21 mouse cellular contexts compared by ENCODE assay signal in the genomic region with DNA sequence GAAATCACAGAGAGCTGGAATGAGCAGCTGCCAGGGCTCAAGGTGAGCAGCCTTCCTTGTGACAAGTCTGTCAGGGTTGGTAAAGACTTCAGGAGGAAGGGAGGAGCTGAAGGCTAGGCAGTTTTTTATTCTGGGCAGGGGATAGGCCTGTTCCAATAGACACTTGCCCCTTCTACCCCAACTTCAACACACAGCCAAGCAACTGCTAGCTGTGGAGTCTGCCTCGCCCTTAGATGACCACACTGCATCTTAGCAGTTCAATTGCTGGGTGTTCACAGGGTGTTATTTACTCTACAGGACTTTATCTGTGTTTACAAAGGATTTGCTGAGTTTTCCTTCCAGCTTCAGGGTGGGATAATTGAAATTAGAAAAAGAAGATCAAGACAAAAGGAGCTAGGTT.
"Had no signal": no experiment of that assay in that cellular context is flagged by ENCODE, and none has a peak within 500 bp of the region (broad histone marks: within the 10 kb centered on the region; RNA-seq: fewer than 3 reads in every experiment).

No protein-coding gene starts in this region.

- DNase-seq: gastrocnemius, postnatal 14 days; gastrocnemius, postnatal 36 days; heart, adult 2 months; heart, postnatal 14 days; heart, postnatal 36 days; kidney, adult 18-20 months; kidney, adult 8-10 months; kidney, postnatal 10 days; kidney, postnatal 25 days; kidney, postnatal 4 days; left cerebral cortex, postnatal 4 days had no signal

- H3K27ac ChIP-seq: heart, adult 2 months; heart, embryonic 13.5 days; heart, embryonic 15.5 days; hindbrain, embryonic 13.5 days; hindbrain, embryonic 15.5 days; hindbrain, postnatal 0 days; layer of hippocampus, adult 2 months; limb, embryonic 13.5 days; limb, embryonic 15.5 days; liver, embryonic 12.5 days had no signal

- ATAC-seq: hindbrain, postnatal 0 days; liver, embryonic 12.5 days had no signal

- H3K4me1 ChIP-seq: heart, embryonic 13.5 days; heart, embryonic 15.5 days; limb, embryonic 13.5 days; limb, embryonic 15.5 days; liver, embryonic 12.5 days had no signal

- H3K36me3 ChIP-seq: heart, embryonic 13.5 days; heart, embryonic 15.5 days; hindbrain, embryonic 13.5 days; hindbrain, embryonic 15.5 days; limb, embryonic 13.5 days; limb, embryonic 15.5 days; liver, embryonic 12.5 days had no signal

- H3K27me3 ChIP-seq: heart, embryonic 13.5 days; heart, embryonic 15.5 days; hindbrain, embryonic 13.5 days; hindbrain, embryonic 15.5 days; limb, embryonic 13.5 days; limb, embryonic 15.5 days; liver, embryonic 12.5 days had no signal

- H3K4me2 ChIP-seq: heart, embryonic 11.5 days; heart, embryonic 13.5 days; heart, embryonic 15.5 days; hindbrain, embryonic 13.5 days; hindbrain, embryonic 15.5 days; limb, embryonic 13.5 days; limb, embryonic 15.5 days; liver, embryonic 12.5 days had no signal

- H3K9ac ChIP-seq: heart, embryonic 13.5 days; heart, embryonic 15.5 days; hindbrain, embryonic 13.5 days; hindbrain, embryonic 15.5 days; limb, embryonic 13.5 days; limb, embryonic 15.5 days; liver, embryonic 12.5 days had no signal

- H3K9me3 ChIP-seq: heart, embryonic 13.5 days; heart, embryonic 15.5 days; hindbrain, embryonic 13.5 days; hindbrain, embryonic 15.5 days; limb, embryonic 13.5 days; limb, embryonic 15.5 days; liver, embryonic 12.5 days had no signal

- H3K4me3 ChIP-seq: heart, adult 2 months; heart, embryonic 13.5 days; heart, embryonic 15.5 days; hindbrain, embryonic 13.5 days; hindbrain, embryonic 15.5 days; layer of hippocampus, adult 2 months; limb, embryonic 13.5 days; limb, embryonic 15.5 days; liver, embryonic 12.5 days had no signal
